Mouse (Mus musculus): ENCODE results near the gene Iars2. TPM values are rescaled to one million over a fixed set of nuclear protein-coding genes. Genes with fewer than 3 reads are reported as not detected.
"Not testable (repeated sequence)": the region's sequence is repeated elsewhere in the genome, so short reads cannot be mapped to it uniquely, and the experiment has no call there.

Iars2 gene
- polyA plus RNA-seq, 1 experiment from 2014 or later: 32.8 TPM

DNA sequence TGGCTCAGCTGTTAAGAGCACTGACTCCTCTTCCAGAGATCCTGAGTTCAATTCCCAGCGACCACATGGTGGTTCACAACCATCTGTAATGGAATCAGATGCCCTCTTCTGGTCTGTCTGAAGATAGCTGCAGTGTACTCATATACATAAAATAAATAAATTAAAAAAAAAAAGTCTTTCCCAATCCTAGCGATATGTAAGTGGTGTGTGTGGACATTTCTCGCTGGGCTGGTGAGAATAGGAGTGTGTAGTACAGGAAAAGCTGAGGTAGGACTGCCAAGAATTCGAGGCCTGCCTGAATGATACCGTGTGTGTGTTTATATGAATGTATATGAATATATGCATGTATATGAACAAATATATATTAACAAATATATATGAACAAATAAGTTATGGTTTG, 2.2 kb upstream of the Iars2 start:
- Histone ChIP-seq H3K36me3 (peaks cover 11% of the 10 kb centered on the region), H3K4me1 (peaks cover 51% of the 10 kb centered on the region), H3K9me3 (no peaks in the 10 kb centered on the region), H3K9ac (peak overlapping the region; percentile 88; the same call in 1 of the 2 replicates), H3K27me3 (replicated peaks) (no peaks in the 10 kb centered on the region), H3K27ac (replicated peaks) (no peak overlapping the region), H3K4me2 (peak overlapping the region; percentile 76), H3K4me3 (peak overlapping the region; percentile 70)
- no peak for ATAC-seq (ENCODE audit: extremely low read depth, insufficient number of reproducible peaks, low FRiP score, low TSS enrichment)
- 52% methylated on average over 5 of the region's 5 CpGs for WGBS

DNA sequence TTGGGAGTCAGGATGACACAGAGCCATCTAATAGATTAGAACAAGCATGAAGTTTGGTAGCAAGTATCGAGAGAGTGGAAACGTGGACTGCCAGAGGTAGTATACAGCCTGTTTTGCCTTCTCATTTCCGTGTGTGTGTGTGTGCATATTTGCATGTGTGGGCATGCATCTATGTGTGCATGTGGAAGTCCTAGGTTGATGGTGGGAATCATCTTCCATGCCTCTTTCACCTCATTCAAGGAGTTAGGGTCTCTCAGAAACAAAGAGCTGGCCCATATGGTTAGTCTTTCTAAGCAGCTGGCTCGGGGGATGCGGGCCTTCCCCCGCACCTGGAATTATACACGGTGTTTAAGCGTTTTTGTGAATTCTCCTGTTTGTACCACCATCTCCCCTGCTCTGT, 655 bp upstream of the Iars2 start:
- peaks cover 38% of the 10 kb centered on the region for H3K4me1 ChIP-seq
- no peaks in the 10 kb centered on the region for H3K9me3 ChIP-seq
- peak overlapping the region; percentile 98 for H3K4me3 ChIP-seq
- no peaks in the 10 kb centered on the region for H3K27me3 ChIP-seq (replicated peaks)
- H3K36me3 ChIP-seq: peaks cover 25% of the 10 kb centered on the region
- no peak overlapping the region for H3K27ac ChIP-seq (replicated peaks)
- peak overlapping the region; percentile 83 for H3K4me2 ChIP-seq
- 91% methylated on average over 8 of the region's 8 CpGs for WGBS
- ATAC-seq (ENCODE audit: extremely low read depth, insufficient number of reproducible peaks, low FRiP score, low TSS enrichment): no peak
- H3K9ac ChIP-seq: no peak overlapping the region

DNA sequence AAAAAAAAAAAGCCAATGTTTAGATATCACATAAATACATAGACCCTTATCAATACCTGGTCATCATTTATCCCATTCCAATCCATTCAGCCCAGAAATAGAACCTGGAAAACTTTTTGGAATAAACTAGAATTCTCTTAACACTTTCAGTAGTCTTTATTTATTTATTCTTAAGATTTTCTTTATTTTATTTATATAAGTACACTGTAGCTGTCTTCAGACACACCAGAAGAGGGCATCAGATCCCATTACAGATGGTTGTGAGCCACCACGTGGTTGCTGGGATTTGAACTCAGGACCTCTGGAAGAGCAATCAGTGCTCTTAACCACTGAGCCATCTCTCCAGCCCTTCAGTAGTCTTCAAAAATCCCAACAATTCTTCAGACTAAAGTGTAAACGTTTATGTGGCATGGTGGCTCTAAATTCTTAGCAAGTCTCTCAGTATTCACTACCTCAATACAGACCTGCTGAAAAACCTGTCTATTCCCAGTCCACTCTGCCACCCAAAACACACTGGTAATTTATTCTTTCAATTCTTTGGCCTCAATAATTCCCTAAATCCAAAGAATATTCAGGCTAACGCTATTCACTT, 1.3 kb downstream of the Iars2 start:
- H3K9ac ChIP-seq: peak overlapping the region; percentile 98
- peaks cover 44% of the 10 kb centered on the region for H3K36me3 ChIP-seq
- peak overlapping the region; percentile 83 for H3K4me2 ChIP-seq
- peaks cover 18% of the 10 kb centered on the region for H3K4me1 ChIP-seq
- H3K4me3 ChIP-seq: peak overlapping the region; percentile 98
- H3K9me3 ChIP-seq; H3K27me3 ChIP-seq (replicated peaks); ATAC-seq (ENCODE audit: extremely low read depth, insufficient number of reproducible peaks, low FRiP score, low TSS enrichment): not testable (repeated sequence)
- 64% methylated on average over 3 of the region's 3 CpGs for WGBS
- H3K27ac ChIP-seq (replicated peaks): peak overlapping the region; percentile 98; the same call in 1 of the 2 replicates

DNA sequence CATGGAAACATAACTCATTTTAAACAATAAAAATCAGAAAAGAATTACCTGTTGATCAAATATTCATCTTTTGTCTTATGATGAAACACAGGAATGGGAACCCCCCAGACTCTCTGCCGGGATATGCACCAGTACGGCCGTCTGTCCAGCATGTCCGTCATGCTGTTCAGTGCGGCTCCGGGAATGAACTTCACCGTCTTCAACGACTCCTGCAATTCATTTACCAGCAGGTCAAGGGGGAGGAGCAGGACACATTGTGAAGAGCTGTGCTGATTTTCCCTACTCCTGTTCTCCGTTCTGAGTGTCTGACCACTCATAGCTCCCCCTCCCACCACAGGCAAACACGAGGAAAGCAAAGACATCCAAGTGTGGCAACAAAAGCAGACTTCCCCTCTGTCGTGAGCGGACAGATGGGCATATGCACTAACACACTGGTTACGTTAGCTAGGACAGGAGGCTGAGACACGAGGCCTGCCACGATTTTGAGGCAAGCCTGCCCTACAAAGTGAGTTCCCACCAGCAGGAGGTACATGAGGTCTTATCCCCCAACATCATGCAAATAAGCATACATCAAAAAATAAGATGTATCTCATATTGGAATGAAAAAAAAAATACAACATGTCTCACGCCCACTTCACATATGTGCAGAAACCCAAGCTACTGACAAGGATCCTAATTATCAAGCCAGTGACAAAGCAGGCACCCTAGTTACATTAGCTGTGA, 13.2 kb downstream of the Iars2 start:
- Histone ChIP-seq H3K4me2 (no peak overlapping the region), H3K9me3 (no peaks in the 10 kb centered on the region), H3K36me3 (peaks cover 83% of the 10 kb centered on the region), H3K27me3 (replicated peaks) (no peaks in the 10 kb centered on the region), H3K4me3 (no peak overlapping the region), H3K4me1 (peaks cover 13% of the 10 kb centered on the region), H3K9ac (no peak overlapping the region), H3K27ac (replicated peaks) (no peak overlapping the region)
- ATAC-seq (ENCODE audit: extremely low read depth, insufficient number of reproducible peaks, low FRiP score, low TSS enrichment): no peak
- 87% methylated on average over 16 of the region's 16 CpGs for WGBS

DNA sequence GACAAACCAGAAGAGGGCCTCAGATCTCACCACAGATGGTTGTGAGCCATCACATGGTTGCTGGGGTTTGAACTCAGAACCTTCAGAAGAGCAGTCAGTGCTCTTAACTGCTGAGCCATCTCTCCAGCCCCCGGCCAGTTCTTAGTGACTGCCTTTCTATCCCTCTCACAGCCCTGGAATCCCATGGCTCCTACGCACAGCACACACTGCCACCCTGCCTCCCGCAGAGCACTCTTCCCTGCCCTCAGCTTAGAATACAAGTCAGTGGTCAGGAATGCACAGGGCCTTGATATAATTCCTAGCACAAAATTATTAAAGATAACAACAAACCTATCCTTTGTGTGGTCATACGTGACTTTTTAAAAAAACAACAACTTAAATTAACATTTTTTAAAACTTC, 14.7 kb downstream of the Iars2 start:
- Histone ChIP-seq H3K9me3 (no peaks in the 10 kb centered on the region), H3K27ac (replicated peaks) (no peak overlapping the region), H3K27me3 (replicated peaks) (no peaks in the 10 kb centered on the region), H3K4me2 (no peak overlapping the region), H3K36me3 (peaks cover 75% of the 10 kb centered on the region), H3K4me3 (no peak overlapping the region), H3K9ac (no peak overlapping the region), H3K4me1 (peaks cover 14% of the 10 kb centered on the region)
- 78% methylated on average over 4 of the region's 4 CpGs for WGBS
- no peak for ATAC-seq (ENCODE audit: extremely low read depth, insufficient number of reproducible peaks, low FRiP score, low TSS enrichment)

DNA sequence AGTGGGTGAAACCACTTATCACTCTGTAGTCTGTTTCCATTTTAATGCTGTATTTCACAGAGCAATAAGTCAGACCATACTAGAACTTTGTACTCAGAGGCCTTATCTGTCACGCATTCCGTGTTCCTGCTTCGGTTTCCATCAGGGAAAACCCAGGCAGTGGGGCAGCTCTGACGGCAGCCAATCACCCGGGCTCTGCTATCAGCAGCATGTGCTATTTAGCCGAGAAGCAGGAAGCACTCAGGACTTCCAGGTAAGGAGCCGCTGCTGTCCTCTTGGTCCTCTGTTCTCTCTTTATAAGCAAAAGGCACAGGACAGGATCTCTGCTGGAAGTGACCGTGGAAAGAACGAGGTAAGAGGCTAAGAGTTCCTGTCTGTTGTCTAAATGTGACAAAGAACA, 17.2 kb downstream of the Iars2 start:
- Histone ChIP-seq H3K27ac (replicated peaks) (peak overlapping the region; percentile 74), H3K27me3 (replicated peaks) (no peaks in the 10 kb centered on the region), H3K4me3 (no peak overlapping the region), H3K36me3 (peaks cover 67% of the 10 kb centered on the region), H3K9me3 (no peaks in the 10 kb centered on the region; the same call in 1 of the 2 replicates), H3K9ac (no peak overlapping the region), H3K4me2 (peak overlapping the region; percentile 51), H3K4me1 (peaks cover 20% of the 10 kb centered on the region)
- 24% methylated on average over 9 of the region's 9 CpGs for WGBS
- ATAC-seq (ENCODE audit: extremely low read depth, insufficient number of reproducible peaks, low FRiP score, low TSS enrichment): 0 out of 2 replicates have a peak, but pooled peaks have one; percentile 56

DNA sequence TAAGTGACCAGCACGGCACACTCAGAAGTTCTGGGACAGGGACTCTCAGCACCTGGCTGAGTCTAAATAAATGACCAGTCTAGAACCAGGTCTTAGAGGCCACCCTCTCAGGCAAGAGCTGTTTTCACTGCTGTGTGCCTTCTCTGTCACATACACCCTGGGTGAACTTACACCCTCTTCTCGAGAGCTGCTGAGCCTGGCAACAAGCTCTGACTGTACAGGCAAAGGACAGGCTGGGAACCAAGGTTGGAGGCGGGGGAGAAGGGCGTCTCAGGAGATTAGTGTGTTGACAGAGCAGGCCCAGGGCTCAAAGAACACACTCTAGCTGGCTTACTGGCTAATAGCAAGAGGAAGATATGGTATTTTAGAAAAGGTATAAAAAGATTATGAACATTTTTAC, 20.3 kb downstream of the Iars2 start:
- Histone ChIP-seq H3K4me1 (peaks cover 20% of the 10 kb centered on the region), H3K9ac (no peak overlapping the region), H3K9me3 (no peaks in the 10 kb centered on the region; the same call in 1 of the 2 replicates), H3K4me3 (no peak overlapping the region), H3K27ac (replicated peaks) (peak overlapping the region; percentile 24), H3K27me3 (replicated peaks) (no peaks in the 10 kb centered on the region), H3K36me3 (peaks cover 47% of the 10 kb centered on the region), H3K4me2 (peak overlapping the region; percentile 46)
- peak; percentile 61; the same call in 1 of the 2 replicates for ATAC-seq (ENCODE audit: extremely low read depth, insufficient number of reproducible peaks, low FRiP score, low TSS enrichment)
- WGBS: 25% methylated on average over 4 of the region's 4 CpGs

DNA sequence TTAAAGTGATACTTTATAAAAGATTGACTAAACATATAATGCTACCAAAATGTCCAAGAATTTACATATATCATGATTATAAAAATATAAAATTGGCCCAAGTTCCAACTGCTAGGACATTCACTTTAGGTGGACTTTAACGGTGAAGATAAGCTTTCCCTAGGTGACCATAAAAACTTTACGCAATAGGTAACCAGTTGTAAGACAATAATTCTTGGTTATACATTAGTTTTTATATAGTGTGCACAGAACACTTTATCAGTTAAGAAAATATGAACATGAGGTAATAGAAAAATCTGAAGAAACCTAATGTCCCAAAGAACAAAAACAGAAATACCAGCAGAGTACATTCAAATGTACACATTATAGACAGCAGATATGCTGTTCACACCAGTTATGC, 20.9 kb downstream of the Iars2 start:
- H3K27me3 ChIP-seq (replicated peaks): no peaks in the 10 kb centered on the region
- H3K4me1 ChIP-seq: peaks cover 20% of the 10 kb centered on the region
- peaks cover 45% of the 10 kb centered on the region for H3K36me3 ChIP-seq
- H3K27ac ChIP-seq (replicated peaks): peak overlapping the region; percentile 24
- WGBS: 93% methylated on average over 2 of the region's 2 CpGs
- no peak for ATAC-seq (ENCODE audit: extremely low read depth, insufficient number of reproducible peaks, low FRiP score, low TSS enrichment)
- H3K4me3 ChIP-seq: no peak overlapping the region
- H3K4me2 ChIP-seq: peak overlapping the region; percentile 46
- no peak overlapping the region for H3K9ac ChIP-seq
- H3K9me3 ChIP-seq: no peaks in the 10 kb centered on the region; the same call in 1 of the 2 replicates

DNA sequence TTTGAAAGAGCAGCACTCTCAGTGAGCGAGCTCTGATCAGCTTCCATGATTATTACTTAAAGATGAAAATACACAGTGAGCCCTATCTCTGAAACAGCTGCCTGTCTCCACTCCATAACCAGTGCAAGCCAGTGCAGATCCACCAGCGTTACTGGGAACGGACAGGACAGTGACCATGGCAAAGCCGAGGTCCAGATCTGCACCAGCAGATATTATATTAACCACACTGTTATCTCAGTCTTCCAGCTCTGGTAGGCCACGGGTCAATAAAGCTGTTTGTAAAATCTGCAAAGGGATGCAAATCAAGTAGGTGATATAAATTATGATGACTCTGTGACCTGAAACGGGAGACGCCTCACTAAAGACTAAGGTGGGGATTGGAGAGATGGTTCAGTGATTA, 21.6 kb downstream of the Iars2 start:
- Histone ChIP-seq H3K27me3 (replicated peaks) (no peaks in the 10 kb centered on the region), H3K36me3 (peaks cover 45% of the 10 kb centered on the region), H3K27ac (replicated peaks) (no peak overlapping the region), H3K9ac (no peak overlapping the region), H3K4me3 (no peak overlapping the region), H3K9me3 (no peaks in the 10 kb centered on the region; the same call in 1 of the 2 replicates), H3K4me2 (no peak overlapping the region), H3K4me1 (peaks cover 20% of the 10 kb centered on the region)
- 92% methylated on average over 7 of the region's 7 CpGs for WGBS
- no peak for ATAC-seq (ENCODE audit: extremely low read depth, insufficient number of reproducible peaks, low FRiP score, low TSS enrichment)

DNA sequence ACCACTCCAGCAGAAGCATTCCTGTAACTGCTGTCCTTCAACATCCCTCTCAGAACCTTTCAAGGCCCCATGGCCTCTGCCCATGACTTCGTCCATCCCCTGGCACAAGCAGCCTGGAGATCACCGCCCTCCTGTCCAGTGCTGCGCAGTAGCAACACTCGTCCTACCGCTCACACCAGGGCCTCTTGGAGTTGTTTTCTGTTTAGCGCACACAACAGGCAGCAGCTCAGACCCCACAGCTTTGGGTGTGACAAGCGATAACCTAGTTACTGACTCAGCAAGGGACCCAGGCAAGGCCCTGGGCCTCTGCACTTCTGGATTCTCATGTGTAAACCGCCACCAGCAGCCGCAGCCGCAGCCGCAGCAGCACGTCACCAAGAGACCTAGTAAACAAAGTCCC, 22.4 kb downstream of the Iars2 start:
- Histone ChIP-seq H3K4me3 (no peak overlapping the region), H3K27me3 (replicated peaks) (no peaks in the 10 kb centered on the region), H3K9ac (no peak overlapping the region), H3K27ac (replicated peaks) (no peak overlapping the region), H3K36me3 (peaks cover 51% of the 10 kb centered on the region), H3K4me1 (peaks cover 14% of the 10 kb centered on the region), H3K4me2 (no peak overlapping the region), H3K9me3 (no peaks in the 10 kb centered on the region; the same call in 1 of the 2 replicates)
- WGBS: 94% methylated on average over 12 of the region's 12 CpGs
- no peak for ATAC-seq (ENCODE audit: extremely low read depth, insufficient number of reproducible peaks, low FRiP score, low TSS enrichment)

DNA sequence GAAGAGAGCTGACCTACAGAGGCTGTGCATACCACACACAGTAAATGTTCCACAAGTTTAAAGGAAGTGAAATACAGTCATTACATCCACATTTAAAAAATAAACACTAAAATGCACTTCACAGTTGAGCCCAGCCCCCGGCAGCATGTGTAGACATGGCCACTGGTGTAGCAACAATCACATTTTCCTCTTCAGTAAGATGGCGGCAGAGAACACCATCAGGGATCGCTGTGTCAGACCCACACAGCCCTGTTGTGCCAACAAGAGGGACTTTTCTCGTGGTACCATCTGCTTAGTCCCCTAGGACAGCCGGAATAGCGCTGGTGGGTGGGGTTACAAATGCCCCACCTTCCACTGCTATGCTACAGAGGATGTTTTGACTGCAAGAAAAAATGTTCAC, 26.4 kb downstream of the Iars2 start:
- ATAC-seq (ENCODE audit: extremely low read depth, insufficient number of reproducible peaks, low FRiP score, low TSS enrichment): no peak
- Histone ChIP-seq H3K27ac (replicated peaks) (no peak overlapping the region), H3K9ac (no peak overlapping the region), H3K36me3 (peaks cover 66% of the 10 kb centered on the region), H3K4me3 (no peak overlapping the region), H3K4me1 (no peaks in the 10 kb centered on the region), H3K9me3 (no peaks in the 10 kb centered on the region; the same call in 1 of the 2 replicates), H3K27me3 (replicated peaks) (no peaks in the 10 kb centered on the region), H3K4me2 (no peak overlapping the region)
- WGBS: 88% methylated on average over 6 of the region's 6 CpGs

DNA sequence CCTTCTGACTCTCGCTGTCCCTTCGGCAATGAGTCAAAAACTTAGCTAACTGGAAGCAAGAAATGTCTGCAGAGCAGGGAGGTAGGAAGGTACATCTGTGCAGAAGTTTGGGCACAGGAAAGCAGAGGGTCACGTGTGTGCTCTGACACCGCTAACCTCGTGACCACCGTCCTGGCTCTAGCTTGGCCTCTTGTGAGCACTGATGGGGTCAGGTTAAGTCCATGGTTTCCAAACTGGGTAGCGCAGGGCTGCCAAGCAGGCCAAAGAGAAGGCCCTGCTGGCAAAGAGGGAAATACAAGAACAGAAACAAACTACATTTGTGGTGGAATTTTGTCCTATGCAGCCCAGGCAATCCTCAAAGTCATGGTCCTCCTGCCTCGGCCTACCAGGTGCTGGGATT, 30.7 kb downstream of the Iars2 start:
- peaks cover 85% of the 10 kb centered on the region for H3K36me3 ChIP-seq
- 88% methylated on average over 8 of the region's 8 CpGs for WGBS

More for the DNA sequence above, 30.7 kb downstream of the Iars2 start:
- no peaks in the 10 kb centered on the region for H3K4me1 ChIP-seq
- no peak overlapping the region for H3K4me3 ChIP-seq
- H3K27me3 ChIP-seq (replicated peaks): no peaks in the 10 kb centered on the region
- no peak overlapping the region for H3K9ac ChIP-seq
- H3K9me3 ChIP-seq: no peaks in the 10 kb centered on the region
- ATAC-seq (ENCODE audit: extremely low read depth, insufficient number of reproducible peaks, low FRiP score, low TSS enrichment): no peak
- no peak overlapping the region for H3K4me2 ChIP-seq
- H3K27ac ChIP-seq (replicated peaks): no peak overlapping the region

All from heart, embryonic 13.5 days (tissue).